Mouse (Mus musculus) embryonic fibroblast, embryonic 13.5 days (primary cell): Measurements from ENCODE around the gene Sgk1.

Source experiments
- CTCF ChIP-seq: IDR thresholded peaks from 2 replicates; pipeline ENCODE4 v1.5.1; 2011; ENCODE audit warnings: mild to moderate bottlenecking, control low read depth, low read length, moderate library complexity, borderline replicate concordance; ENCODE audit not compliant: insufficient read depth
- POLR2A ChIP-seq: IDR thresholded peaks from 2 replicates; pipeline ENCODE4 v1.6.1; 2011; ENCODE audit warnings: low read depth, mild to moderate bottlenecking, control low read depth, low read length, moderate library complexity

DNA sequence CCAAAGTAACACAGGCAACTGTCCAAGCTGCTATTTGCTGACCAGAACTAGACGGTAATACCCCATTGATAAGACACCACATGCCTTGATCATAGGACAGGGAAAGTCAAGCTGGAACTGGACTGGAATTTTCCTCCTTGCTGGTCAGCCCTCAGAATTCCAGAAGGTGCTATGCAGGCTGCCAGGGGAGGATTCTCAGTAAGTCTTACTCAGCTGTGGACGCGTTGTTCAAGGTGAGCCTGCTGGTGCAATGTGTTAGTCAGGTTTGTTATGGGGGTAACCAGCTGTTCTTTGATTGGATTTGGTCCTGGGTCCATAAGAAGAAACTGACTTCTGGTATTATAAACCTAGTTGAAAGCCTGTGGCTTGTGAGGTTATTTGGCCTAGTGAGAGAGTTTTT lies 92.8 kb downstream of the Sgk1 start:
- TF ChIP-seq POLR2A = no peak
- TF ChIP-seq CTCF = no peak
